Mouse (Mus musculus): ENCODE measurements at regions not wholly inside any gene's neighbourhood (a gene's known extent, or its start where the extent isn't known, plus 50 kb on each side); places are given as distances from the start of the nearest gene placed in this dataset.

GRCm38 (mm10) chr4:142310282-142310681 is 71.1 kb upstream of the Kazn start:
- DNase-seq (ENCODE audit: low read depth in 1 of 2, low spot score in 2 of 2) = no peak
- no peaks in the 10 kb centered on the region for H3K27me3 ChIP-seq (ENCODE audit: control insufficient read depth, insufficient read depth, low read length)
- TF ChIP-seq POLR2A (IDR thresholded peaks at IDR 0.05; ENCODE audit: low read depth, low read length) = no peak
- TF ChIP-seq CTCF (IDR thresholded peaks at IDR 0.05; ENCODE audit: extremely low read depth, insufficient read depth, insufficient read length, insufficient replicate concordance) = no peak
- H3K4me1 ChIP-seq (ENCODE audit: control insufficient read depth, insufficient read depth, insufficient read length) = no peaks in the 10 kb centered on the region
- H3K4me3 ChIP-seq (ENCODE audit: extremely low read depth, insufficient read depth, insufficient read length) = no peak overlapping the region
- 90% methylated on average over 6 of the region's 6 CpGs for WGBS
- H3K27ac ChIP-seq (ENCODE audit: insufficient read depth, low read length) = no peak overlapping the region
- no peaks in the 10 kb centered on the region for H3K36me3 ChIP-seq (ENCODE audit: control insufficient read depth, insufficient read depth, low read length)

- no peak for DNase-seq (ENCODE audit: low read depth in 1 of 2, low spot score in 2 of 2)
- TF ChIP-seq CTCF (IDR thresholded peaks at IDR 0.05; ENCODE audit: extremely low read depth, insufficient read depth, insufficient read length, insufficient replicate concordance) = no peak
- no peak for TF ChIP-seq POLR2A (IDR thresholded peaks at IDR 0.05; ENCODE audit: low read depth, low read length)
- Histone ChIP-seq H3K27ac (ENCODE audit: insufficient read depth, low read length) (no peak overlapping the region), H3K27me3 (ENCODE audit: control insufficient read depth, insufficient read depth, low read length) (no peaks in the 10 kb centered on the region), H3K4me1 (ENCODE audit: control insufficient read depth, insufficient read depth, insufficient read length) (no peaks in the 10 kb centered on the region), H3K4me3 (ENCODE audit: extremely low read depth, insufficient read depth, insufficient read length) (no peak overlapping the region), H3K36me3 (ENCODE audit: control insufficient read depth, insufficient read depth, low read length) (no peaks in the 10 kb centered on the region)
- WGBS = 74% methylated on average over 7 of the region's 7 CpGs
These were observed 69.1 kb upstream of the Kazn start for GRCm38 (mm10) chr4:142308271-142308670.

GRCm38 (mm10) chr4:142307321-142307720 is 68.1 kb upstream of the Kazn start:
- no peaks in the 10 kb centered on the region for H3K27me3 ChIP-seq (ENCODE audit: control insufficient read depth, insufficient read depth, low read length)
- no peak overlapping the region for H3K27ac ChIP-seq (ENCODE audit: insufficient read depth, low read length)
- no peaks in the 10 kb centered on the region for H3K4me1 ChIP-seq (ENCODE audit: control insufficient read depth, insufficient read depth, insufficient read length)
- DNase-seq (ENCODE audit: low read depth in 1 of 2, low spot score in 2 of 2) = no peak
- no peak for TF ChIP-seq CTCF (IDR thresholded peaks at IDR 0.05; ENCODE audit: extremely low read depth, insufficient read depth, insufficient read length, insufficient replicate concordance)
- TF ChIP-seq POLR2A (IDR thresholded peaks at IDR 0.05; ENCODE audit: low read depth, low read length) = no peak
- no peaks in the 10 kb centered on the region for H3K36me3 ChIP-seq (ENCODE audit: control insufficient read depth, insufficient read depth, low read length)
- 80% methylated on average over 11 of the region's 11 CpGs for WGBS
- H3K4me3 ChIP-seq (ENCODE audit: extremely low read depth, insufficient read depth, insufficient read length) = no peak overlapping the region

GRCm38 (mm10) chr4:142306076-142306475 is 66.9 kb upstream of the Kazn start:
- Histone ChIP-seq H3K27me3 (ENCODE audit: control insufficient read depth, insufficient read depth, low read length) (no peaks in the 10 kb centered on the region), H3K4me1 (ENCODE audit: control insufficient read depth, insufficient read depth, insufficient read length) (no peaks in the 10 kb centered on the region), H3K4me3 (ENCODE audit: extremely low read depth, insufficient read depth, insufficient read length) (no peak overlapping the region), H3K36me3 (ENCODE audit: control insufficient read depth, insufficient read depth, low read length) (no peaks in the 10 kb centered on the region), H3K27ac (ENCODE audit: insufficient read depth, low read length) (no peak overlapping the region)
- 93% methylated on average over 14 of the region's 14 CpGs for WGBS
- TF ChIP-seq CTCF (IDR thresholded peaks at IDR 0.05; ENCODE audit: extremely low read depth, insufficient read depth, insufficient read length, insufficient replicate concordance) = no peak
- no peak for TF ChIP-seq POLR2A (IDR thresholded peaks at IDR 0.05; ENCODE audit: low read depth, low read length)
- no peak for DNase-seq (ENCODE audit: low read depth in 1 of 2, low spot score in 2 of 2)

- TF ChIP-seq POLR2A (IDR thresholded peaks at IDR 0.05; ENCODE audit: low read depth, low read length) (no peak), CTCF (IDR thresholded peaks at IDR 0.05; ENCODE audit: extremely low read depth, insufficient read depth, insufficient read length, insufficient replicate concordance) (no peak)
- WGBS = 84% methylated on average over 10 of the region's 10 CpGs
- no peak for DNase-seq (ENCODE audit: low read depth in 1 of 2, low spot score in 2 of 2)
- H3K4me1 ChIP-seq (ENCODE audit: control insufficient read depth, insufficient read depth, insufficient read length) = no peaks in the 10 kb centered on the region
- H3K4me3 ChIP-seq (ENCODE audit: extremely low read depth, insufficient read depth, insufficient read length) = no peak overlapping the region
- no peaks in the 10 kb centered on the region for H3K27me3 ChIP-seq (ENCODE audit: control insufficient read depth, insufficient read depth, low read length)
- no peaks in the 10 kb centered on the region for H3K36me3 ChIP-seq (ENCODE audit: control insufficient read depth, insufficient read depth, low read length)
- no peak overlapping the region for H3K27ac ChIP-seq (ENCODE audit: insufficient read depth, low read length)
These were observed 64.3 kb upstream of the Kazn start for GRCm38 (mm10) chr4:142303374-142304020.

GRCm38 (mm10) chr4:142302724-142303120 is 63.5 kb upstream of the Kazn start:
- DNase-seq (ENCODE audit: low read depth in 1 of 2, low spot score in 2 of 2) = no peak
- Histone ChIP-seq H3K36me3 (ENCODE audit: control insufficient read depth, insufficient read depth, low read length) (no peaks in the 10 kb centered on the region), H3K27me3 (ENCODE audit: control insufficient read depth, insufficient read depth, low read length) (no peaks in the 10 kb centered on the region), H3K4me1 (ENCODE audit: control insufficient read depth, insufficient read depth, insufficient read length) (no peaks in the 10 kb centered on the region), H3K27ac (ENCODE audit: insufficient read depth, low read length) (no peak overlapping the region), H3K4me3 (ENCODE audit: extremely low read depth, insufficient read depth, insufficient read length) (no peak overlapping the region)
- 66% methylated on average over 2 of the region's 2 CpGs for WGBS
- TF ChIP-seq CTCF (IDR thresholded peaks at IDR 0.05; ENCODE audit: extremely low read depth, insufficient read depth, insufficient read length, insufficient replicate concordance) (no peak), POLR2A (IDR thresholded peaks at IDR 0.05; ENCODE audit: low read depth, low read length) (no peak)

GRCm38 (mm10) chr4:142302041-142302723 is 63.0 kb upstream of the Kazn start:
- H3K27ac ChIP-seq (ENCODE audit: insufficient read depth, low read length) = no peak overlapping the region
- H3K4me1 ChIP-seq (ENCODE audit: control insufficient read depth, insufficient read depth, insufficient read length) = no peaks in the 10 kb centered on the region
- no peak for TF ChIP-seq POLR2A (IDR thresholded peaks at IDR 0.05; ENCODE audit: low read depth, low read length)
- TF ChIP-seq CTCF (IDR thresholded peaks at IDR 0.05; ENCODE audit: extremely low read depth, insufficient read depth, insufficient read length, insufficient replicate concordance) = no peak
- 56% methylated on average over 8 of the region's 8 CpGs for WGBS
- DNase-seq (ENCODE audit: low read depth in 1 of 2, low spot score in 2 of 2) = no peak
- H3K4me3 ChIP-seq (ENCODE audit: extremely low read depth, insufficient read depth, insufficient read length) = no peak overlapping the region
- H3K36me3 ChIP-seq (ENCODE audit: control insufficient read depth, insufficient read depth, low read length) = no peaks in the 10 kb centered on the region
- H3K27me3 ChIP-seq (ENCODE audit: control insufficient read depth, insufficient read depth, low read length) = no peaks in the 10 kb centered on the region
